Mouse (Mus musculus) R1 (cell line): ENCODE measurements at regions not wholly inside any gene's neighbourhood (a gene's known extent, or its start where the extent isn't known, plus 50 kb on each side); places are given as distances from the start of the nearest gene placed in this dataset.
A peak's percentile ranks its signal among the peaks of the same experiment; 100 is the strongest.

Experiments used
- DNase-seq: peaks from one replicate; pipeline ENCODE4 v3.0.0-alpha.2; 2018; ENCODE audit warnings: low read depth, low spot score

GRCm38 (mm10) chr19:18200105-18200782 is 362.8 kb upstream of the Pcsk5 start:
- DNase-seq: no peak

- DNase-seq: no peak
These were observed 351.8 kb upstream of the Pcsk5 start for GRCm38 (mm10) chr19:18189102-18189742.

- DNase-seq: no peak
These were observed 350.9 kb upstream of the Pcsk5 start for GRCm38 (mm10) chr19:18188122-18188866.

GRCm38 (mm10) chr19:18185767-18186554 is 348.5 kb upstream of the Pcsk5 start:
- DNase-seq: no peak

- DNase-seq: no peak
These were observed 347.8 kb upstream of the Pcsk5 start for GRCm38 (mm10) chr19:18185211-18185610.

GRCm38 (mm10) chr19:18176200-18176599 is 338.8 kb upstream of the Pcsk5 start:
- no peak for DNase-seq

GRCm38 (mm10) chr19:18146494-18146893 is 309.1 kb upstream of the Pcsk5 start:
- DNase-seq: no peak

GRCm38 (mm10) chr19:18130936-18131335 is 293.5 kb upstream of the Pcsk5 start:
- no peak for DNase-seq

- DNase-seq: no peak
These were observed 291.4 kb upstream of the Pcsk5 start for GRCm38 (mm10) chr19:18128786-18129185.

- DNase-seq: no peak
These were observed 268.8 kb upstream of the Pcsk5 start for GRCm38 (mm10) chr19:18106236-18106635.

- no peak for DNase-seq
These were observed 267.2 kb upstream of the Pcsk5 start for GRCm38 (mm10) chr19:18104590-18104989.

- DNase-seq: peak; percentile 4
These were observed 264.2 kb upstream of the Pcsk5 start for GRCm38 (mm10) chr19:18101423-18102341.

GRCm38 (mm10) chr19:18083312-18083711 is 245.9 kb upstream of the Pcsk5 start:
- no peak for DNase-seq

- DNase-seq: no peak
These were observed 231.5 kb upstream of the Pcsk5 start for GRCm38 (mm10) chr19:18068919-18069318.

- no peak for DNase-seq
These were observed 230.5 kb upstream of the Pcsk5 start for GRCm38 (mm10) chr19:18067855-18068494.

- DNase-seq: no peak
These were observed 219.9 kb upstream of the Pcsk5 start for GRCm38 (mm10) chr19:18057256-18057890.

- DNase-seq: no peak
These were observed 219.2 kb upstream of the Pcsk5 start for GRCm38 (mm10) chr19:18056414-18057254.

- no peak for DNase-seq
These were observed 212.9 kb upstream of the Pcsk5 start for GRCm38 (mm10) chr19:18050353-18050752.

- no peak for DNase-seq
These were observed 196.8 kb upstream of the Pcsk5 start for GRCm38 (mm10) chr19:18034225-18034624.
